Mouse (Mus musculus) kidney, adult 2 months (tissue): Measurements from ENCODE around the gene Hnrnpul2.

Source experiments
- CTCF ChIP-seq: fragments of 200-500 bp; conservative IDR thresholded peaks from 2 replicates; pipeline ENCODE4 v1.5.1; 2011; ENCODE audit warnings: low read depth, mild to moderate bottlenecking, control low read depth, low read length, moderate library complexity, mixed read lengths; ENCODE audit not compliant: insufficient read depth, insufficient read length
- POLR2A ChIP-seq: fragments of 200-500 bp; IDR thresholded peaks from one replicate; pipeline ENCODE4 v1.6.1; 2011; ENCODE audit warnings: low read depth, low read length, control low read depth

GRCm38 (mm10) chr19:8789171-8789570 lies 30.6 kb upstream of the Hnrnpul2 start:
- TF ChIP-seq POLR2A = no peak
- no peak for TF ChIP-seq CTCF
